Mouse (Mus musculus) forebrain, embryonic 13.5 days (tissue): Measurements from ENCODE around the gene Sh3glb2. TPM values are rescaled to one million over a fixed set of nuclear protein-coding genes. Genes with fewer than 3 reads are reported as not detected.

ENCODE experiments used
- ATAC-seq: fragments of 200-750 bp; cut with Nextera tagmentation; 2 replicates; pipeline ENCODE4 v1.8.0; 2017
- H3K27ac ChIP-seq: fragments of 300-500 bp; sonication (generic); 2 replicates; pipeline ENCODE4 v1.5.1; 2015; ENCODE audit warnings: inconsistent platforms, mild to moderate bottlenecking, moderate library complexity
- H3K27me3 ChIP-seq: fragments of 300-500 bp; sonication (generic); 2 replicates; pipeline ENCODE4 v1.6.1; 2015; ENCODE audit warnings: mild to moderate bottlenecking, inconsistent platforms
- H3K36me3 ChIP-seq: fragments of 300-500 bp; sonication (generic); 2 replicates; pipeline ENCODE4 v1.6.1; 2015; ENCODE audit warnings: mild to moderate bottlenecking, inconsistent platforms; ENCODE audit not compliant: poor library complexity, severe bottlenecking
- H3K4me1 ChIP-seq: fragments of 300-500 bp; sonication (generic); 2 replicates; pipeline ENCODE4 v1.6.1; 2015; ENCODE audit warnings: inconsistent platforms
- H3K4me2 ChIP-seq: fragments of 300-500 bp; sonication (generic); 2 replicates; pipeline ENCODE4 v1.6.1; 2015; ENCODE audit warnings: inconsistent platforms, mild to moderate bottlenecking, moderate library complexity
- H3K4me3 ChIP-seq: fragments of 300-500 bp; sonication (generic); 2 replicates; pipeline ENCODE4 v1.5.1; 2015; ENCODE audit warnings: mild to moderate bottlenecking, inconsistent platforms
- H3K9ac ChIP-seq: fragments of 300-500 bp; sonication (generic); 2 replicates; pipeline ENCODE4 v1.6.1; 2015; ENCODE audit warnings: mild to moderate bottlenecking, inconsistent platforms
- H3K9me3 ChIP-seq: fragments of 300-500 bp; sonication (generic); replicated peaks from 2 replicates; pipeline ENCODE4 v1.6.1; 2016; ENCODE audit warnings: inconsistent platforms
- WGBS: fragments of 180-500 bp; shearing (Covaris S2); methylation state at CpG from one replicate; pipeline ENCODE4 v1.1.7; 2015; 5-methylcytosine and 5-hydroxymethylcytosine counted together
- polyA plus RNA-seq: library from polyadenylated mRNA; unstranded; fragments of >200 nt; fragmentation: Nextera tagmentation; extraction: Ambion mirVana; gene quantifications from 2 replicates; pipeline ENCODE4 v1.2.1, GENCODE M21; 2015

Sh3glb2 gene
- polyA plus RNA-seq, 1 experiment from 2014 or later, result 100 TPM

GRCm38 (mm10) chr2:30395757-30396156, 36.6 kb upstream of the Sh3glb2 start:
- H3K4me1 ChIP-seq, result peaks cover 49% of the 10 kb centered on the region
- no peak overlapping the region for H3K9ac ChIP-seq
- no peaks in the 10 kb centered on the region for H3K27me3 ChIP-seq
- H3K27ac ChIP-seq, result no peak overlapping the region
- H3K4me2 ChIP-seq, result no peak overlapping the region
- H3K4me3 ChIP-seq, result no peak overlapping the region
- no peaks in the 10 kb centered on the region for H3K9me3 ChIP-seq
- H3K36me3 ChIP-seq, result peaks cover 51% of the 10 kb centered on the region
- 93% methylated on average over 7 of the region's 7 CpGs for WGBS
- ATAC-seq, result no peak

- peak overlapping the region; percentile 91 for H3K27ac ChIP-seq
- 71% methylated on average over 1 of the region's 1 CpGs for WGBS
- no peak for ATAC-seq
These were observed 34.2 kb upstream of the Sh3glb2 start for GRCm38 (mm10) chr2:30393370-30393656.

GRCm38 (mm10) chr2:30392577-30393369, 33.6 kb upstream of the Sh3glb2 start:
- peak; percentile 77 for ATAC-seq
- peak overlapping the region; percentile 85 for H3K9ac ChIP-seq
- peak overlapping the region; percentile 91 for H3K27ac ChIP-seq
- H3K9me3 ChIP-seq, result no peaks in the 10 kb centered on the region
- peaks cover 22% of the 10 kb centered on the region for H3K4me1 ChIP-seq
- H3K27me3 ChIP-seq, result no peaks in the 10 kb centered on the region
- H3K36me3 ChIP-seq, result peaks cover 33% of the 10 kb centered on the region
- H3K4me3 ChIP-seq, result peak overlapping the region; percentile 71
- H3K4me2 ChIP-seq, result peak overlapping the region; percentile 98
- under 1% methylated on average over 53 of the region's 54 CpGs for WGBS

More at GRCm38 (mm10) chr2:30393370-30393656, 34.2 kb upstream of the Sh3glb2 start:
- Histone ChIP-seq H3K9ac (peak overlapping the region; percentile 85), H3K4me3 (peak overlapping the region; percentile 71), H3K4me1 (peaks cover 25% of the 10 kb centered on the region), H3K4me2 (peak overlapping the region; percentile 98), H3K27me3 (no peaks in the 10 kb centered on the region), H3K9me3 (no peaks in the 10 kb centered on the region), H3K36me3 (peaks cover 39% of the 10 kb centered on the region)

GRCm38 (mm10) chr2:30392114-30392576, 33.0 kb upstream of the Sh3glb2 start, which contains the start of gene Dolpp1:
Gene Dolpp1, plus strand, starts transcription at chr2:30392254.
- Histone ChIP-seq H3K4me2 (peak within 1 kb of the TSS; percentile 98), H3K9me3 (no peaks in the 10 kb centered on the region), H3K9ac (peak within 1 kb of the TSS; percentile 85), H3K27me3 (no peaks in the 10 kb centered on the region), H3K36me3 (peaks cover 27% of the 10 kb centered on the region), H3K4me1 (peaks cover 22% of the 10 kb centered on the region), H3K27ac (peak within 1 kb of the TSS; percentile 91), H3K4me3 (peak within 1 kb of the TSS; percentile 71)
- peak; percentile 99 for ATAC-seq
- WGBS, result 0% methylated on average over 39 of the region's 40 CpGs

GRCm38 (mm10) chr2:30389000-30389399, 29.9 kb upstream of the Sh3glb2 start:
- ATAC-seq, result no peak
- no peak overlapping the region for H3K4me3 ChIP-seq

GRCm38 (mm10) chr2:30386913-30387312, 27.8 kb upstream of the Sh3glb2 start:
- 85% methylated on average over 9 of the region's 9 CpGs for WGBS
- no peak overlapping the region for H3K4me3 ChIP-seq
- ATAC-seq, result no peak
- no peak overlapping the region for H3K4me2 ChIP-seq
- no peak overlapping the region for H3K9ac ChIP-seq
- no peaks in the 10 kb centered on the region for H3K9me3 ChIP-seq
- no peak overlapping the region for H3K27ac ChIP-seq
- peaks cover 34% of the 10 kb centered on the region for H3K36me3 ChIP-seq
- no peaks in the 10 kb centered on the region for H3K27me3 ChIP-seq
- 0 out of 2 replicates have a peak, but pooled peaks cover 5% of the 10 kb centered on the region for H3K4me1 ChIP-seq

More at GRCm38 (mm10) chr2:30389000-30389399, 29.9 kb upstream of the Sh3glb2 start:
- H3K4me1 ChIP-seq, result peaks cover 18% of the 10 kb centered on the region
- no peak overlapping the region for H3K27ac ChIP-seq
- 95% methylated on average over 2 of the region's 2 CpGs for WGBS
- no peaks in the 10 kb centered on the region for H3K27me3 ChIP-seq
- peaks cover 19% of the 10 kb centered on the region for H3K36me3 ChIP-seq
- H3K9me3 ChIP-seq, result no peaks in the 10 kb centered on the region
- H3K4me2 ChIP-seq, result no peak overlapping the region
- H3K9ac ChIP-seq, result no peak overlapping the region

- no peak for ATAC-seq
- H3K4me1 ChIP-seq, result no peaks in the 10 kb centered on the region
- no peak overlapping the region for H3K4me3 ChIP-seq
- H3K9me3 ChIP-seq, result no peaks in the 10 kb centered on the region
- H3K27ac ChIP-seq, result no peak overlapping the region
- H3K27me3 ChIP-seq, result no peaks in the 10 kb centered on the region
- no peak overlapping the region for H3K4me2 ChIP-seq
- no peak overlapping the region for H3K9ac ChIP-seq
- peaks cover 48% of the 10 kb centered on the region for H3K36me3 ChIP-seq
- WGBS, result 90% methylated on average over 4 of the region's 4 CpGs
These were observed 26.5 kb upstream of the Sh3glb2 start for GRCm38 (mm10) chr2:30385591-30385990.

- 87% methylated on average over 5 of the region's 5 CpGs for WGBS
- Histone ChIP-seq H3K4me2 (no peak overlapping the region), H3K27me3 (no peaks in the 10 kb centered on the region), H3K36me3 (peaks cover 55% of the 10 kb centered on the region), H3K4me1 (no peaks in the 10 kb centered on the region), H3K27ac (no peak overlapping the region), H3K4me3 (no peak overlapping the region), H3K9me3 (no peaks in the 10 kb centered on the region), H3K9ac (peak overlapping the region; percentile 9; the same call in 1 of the 2 replicates)
- ATAC-seq, result no peak
These were observed 25.7 kb upstream of the Sh3glb2 start for GRCm38 (mm10) chr2:30384814-30385213.

GRCm38 (mm10) chr2:30381377-30381725, 22.2 kb upstream of the Sh3glb2 start:
- no peak overlapping the region for H3K27ac ChIP-seq
- no peaks in the 10 kb centered on the region for H3K9me3 ChIP-seq
- H3K9ac ChIP-seq, result no peak overlapping the region
- H3K4me1 ChIP-seq, result no peaks in the 10 kb centered on the region
- H3K27me3 ChIP-seq, result no peaks in the 10 kb centered on the region
- no peak for ATAC-seq
- 93% methylated on average over 4 of the region's 4 CpGs for WGBS
- no peak overlapping the region for H3K4me2 ChIP-seq
- no peak overlapping the region for H3K4me3 ChIP-seq
- peaks cover 90% of the 10 kb centered on the region for H3K36me3 ChIP-seq

- Histone ChIP-seq H3K4me2 (no peak overlapping the region), H3K4me1 (no peaks in the 10 kb centered on the region), H3K27ac (no peak overlapping the region), H3K4me3 (no peak overlapping the region), H3K27me3 (no peaks in the 10 kb centered on the region), H3K9ac (no peak overlapping the region), H3K9me3 (no peaks in the 10 kb centered on the region), H3K36me3 (peaks cover 96% of the 10 kb centered on the region)
- no peak for ATAC-seq
- 88% methylated on average over 10 of the region's 10 CpGs for WGBS
These were observed 21.6 kb upstream of the Sh3glb2 start for GRCm38 (mm10) chr2:30380564-30381376.

- H3K36me3 ChIP-seq, result peaks cover 97% of the 10 kb centered on the region
- no peak overlapping the region for H3K27ac ChIP-seq
- H3K4me2 ChIP-seq, result no peak overlapping the region
- H3K9ac ChIP-seq, result no peak overlapping the region
- no peaks in the 10 kb centered on the region for H3K9me3 ChIP-seq
- no peak overlapping the region for H3K4me3 ChIP-seq
- no peaks in the 10 kb centered on the region for H3K27me3 ChIP-seq
- WGBS, result 93% methylated on average over 7 of the region's 7 CpGs
- no peaks in the 10 kb centered on the region for H3K4me1 ChIP-seq
- no peak for ATAC-seq
These were observed 20.2 kb upstream of the Sh3glb2 start for GRCm38 (mm10) chr2:30379307-30379706.

GRCm38 (mm10) chr2:30377721-30378120, 18.6 kb upstream of the Sh3glb2 start:
- ATAC-seq, result no peak
- H3K36me3 ChIP-seq, result peaks cover 96% of the 10 kb centered on the region
- 85% methylated on average over 5 of the region's 5 CpGs for WGBS

More at GRCm38 (mm10) chr2:30377721-30378120, 18.6 kb upstream of the Sh3glb2 start:
- H3K4me3 ChIP-seq, result no peak overlapping the region
- H3K9me3 ChIP-seq, result no peaks in the 10 kb centered on the region
- no peaks in the 10 kb centered on the region for H3K4me1 ChIP-seq
- no peak overlapping the region for H3K4me2 ChIP-seq
- H3K27me3 ChIP-seq, result no peaks in the 10 kb centered on the region
- no peak overlapping the region for H3K27ac ChIP-seq
- H3K9ac ChIP-seq, result no peak overlapping the region
